Mouse (Mus musculus) megakaryocyte, embryonic 14.5 days (primary cell): ENCODE results near the gene Efcab3. TPM values are rescaled to one million over a fixed set of nuclear protein-coding genes. Genes with fewer than 3 reads are reported as not detected.

Experiments
- H3K27me3 ChIP-seq: replicated peaks from 2 replicates; pipeline ENCODE3; 2012; ENCODE audit warnings: inconsistent platforms
- H3K36me3 ChIP-seq: replicated peaks from 2 replicates; pipeline ENCODE3; 2012; ENCODE audit warnings: low read length, inconsistent platforms, mixed read lengths
- H3K4me1 ChIP-seq: 2 replicates; pipeline ENCODE4 v1.6.1; 2012; ENCODE audit warnings: inconsistent platforms
- H3K4me3 ChIP-seq: replicated peaks from 2 replicates; pipeline ENCODE3; 2012; ENCODE audit warnings: moderate library complexity, mild to moderate bottlenecking, inconsistent platforms
- H3K9me3 ChIP-seq: 2 replicates; pipeline ENCODE4 v1.6.1; 2012; ENCODE audit warnings: inconsistent platforms
- FLI1 ChIP-seq: IDR thresholded peaks from 2 replicates; pipeline ENCODE4 v1.6.1; 2012; ENCODE audit warnings: low read length, inconsistent platforms, mixed read lengths
- GATA1 ChIP-seq: IDR thresholded peaks from 3 replicates; pipeline ENCODE4 v1.6.1; 2012; ENCODE audit warnings: mixed read lengths, low read length, inconsistent platforms, borderline replicate concordance
- polyA plus RNA-seq: library from polyadenylated mRNA; stranded (reverse); fragments of >175 nt; gene quantifications from 2 replicates; pipeline ENCODE4 v1.2.3, GENCODE M21; 2012; ENCODE audit warnings: low replicate concordance; ENCODE audit not compliant: insufficient read depth

The Efcab3 gene
- polyA plus RNA-seq, 1 experiment, result not detected

DNA sequence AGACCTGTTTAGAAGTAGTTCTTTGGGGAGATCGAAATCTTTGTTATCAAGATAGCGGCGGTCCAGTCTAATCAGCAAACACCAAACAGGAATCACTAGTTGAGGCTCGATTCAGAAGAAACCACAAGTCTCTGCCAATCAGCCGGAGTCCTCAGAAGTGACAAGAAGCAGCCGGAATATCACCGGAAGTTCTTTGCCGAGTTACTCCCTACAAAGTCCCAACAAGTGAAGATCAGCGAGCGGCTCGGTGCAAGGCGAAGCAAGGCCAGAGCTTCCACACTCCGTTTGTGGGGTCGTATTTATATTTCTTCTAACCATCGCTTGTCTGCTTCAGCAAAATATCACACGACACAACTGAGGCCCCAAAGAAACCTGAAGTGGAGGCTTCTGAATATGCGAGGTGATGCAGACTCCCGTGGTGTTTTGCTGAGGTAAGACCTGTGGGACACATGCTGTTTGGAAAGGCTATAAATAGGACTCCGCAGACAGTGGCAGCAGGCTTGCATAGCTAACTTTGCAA, 93.4 kb downstream of the Efcab3 start:
- TF ChIP-seq GATA1, result no peak
- no peak overlapping the region for H3K4me3 ChIP-seq

DNA sequence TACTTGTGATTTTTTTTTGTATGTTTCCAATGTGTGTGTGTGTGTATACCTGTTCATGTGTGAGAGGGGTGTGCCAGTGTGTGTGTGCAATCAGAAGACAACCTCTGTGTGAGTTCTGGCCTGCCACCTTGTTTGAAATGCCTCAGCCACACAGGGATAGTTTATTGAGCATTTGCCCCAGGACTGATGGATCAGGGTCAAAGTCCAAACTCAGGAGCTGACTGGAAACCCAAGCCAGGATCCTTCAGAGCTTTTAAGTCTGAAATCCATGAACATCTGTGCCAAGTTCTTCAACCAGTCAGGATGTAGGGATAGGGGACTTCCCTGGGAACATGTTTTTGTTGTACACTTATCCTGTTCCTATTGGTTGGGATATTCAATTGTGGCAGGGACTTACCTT, 94.7 kb downstream of the Efcab3 start:
- no peak for TF ChIP-seq FLI1
- no peak for TF ChIP-seq GATA1
- H3K4me3 ChIP-seq, result no peak overlapping the region
- peaks cover 24% of the 10 kb centered on the region for H3K27me3 ChIP-seq
- H3K4me1 ChIP-seq, result peaks cover 12% of the 10 kb centered on the region
- H3K36me3 ChIP-seq, result no peaks in the 10 kb centered on the region
- peaks cover 7% of the 10 kb centered on the region for H3K9me3 ChIP-seq

More for the DNA sequence above, 93.4 kb downstream of the Efcab3 start:
- Histone ChIP-seq H3K4me1 (peaks cover 21% of the 10 kb centered on the region), H3K36me3 (no peaks in the 10 kb centered on the region), H3K27me3 (peaks cover 24% of the 10 kb centered on the region), H3K9me3 (no peaks in the 10 kb centered on the region)

DNA sequence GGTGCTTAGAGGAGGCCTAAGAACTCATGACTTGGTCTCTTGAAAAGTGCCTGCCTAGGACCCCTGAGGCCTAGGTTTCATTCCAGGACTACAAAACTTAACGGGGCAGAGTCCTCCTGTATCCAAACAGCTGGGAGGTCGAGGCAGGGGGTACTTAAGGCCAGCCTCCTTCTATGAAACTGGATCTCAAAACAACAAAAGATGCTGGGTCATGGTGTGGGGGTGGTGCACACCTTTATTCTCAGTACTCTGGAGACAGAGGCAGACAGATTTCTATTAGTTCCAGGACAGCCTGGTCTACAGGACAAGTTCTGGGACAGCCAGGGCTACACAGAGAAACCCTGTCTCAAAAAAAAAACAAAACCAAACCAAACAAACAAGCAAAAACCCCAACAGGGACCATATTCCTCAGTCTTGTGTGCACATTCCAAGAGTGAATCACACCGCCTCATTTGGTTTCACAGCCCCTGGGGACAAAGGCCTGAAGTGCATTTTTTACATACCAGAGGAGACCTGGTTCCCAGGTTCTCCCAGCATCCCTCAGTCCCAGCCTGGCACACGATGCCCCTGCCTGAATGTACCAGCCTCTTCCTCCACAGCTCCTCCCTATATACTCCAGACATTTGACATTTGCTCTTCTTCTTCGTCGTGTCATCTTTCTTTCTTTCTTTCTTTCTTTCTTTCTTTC, 96.4 kb downstream of the Efcab3 start:
- TF ChIP-seq GATA1 (no peak), FLI1 (no peak)
- H3K9me3 ChIP-seq, result peaks cover 18% of the 10 kb centered on the region
- H3K36me3 ChIP-seq, result no peaks in the 10 kb centered on the region
- H3K4me1 ChIP-seq, result no peaks in the 10 kb centered on the region
- H3K4me3 ChIP-seq, result no peak overlapping the region
- H3K27me3 ChIP-seq, result peaks cover 16% of the 10 kb centered on the region

DNA sequence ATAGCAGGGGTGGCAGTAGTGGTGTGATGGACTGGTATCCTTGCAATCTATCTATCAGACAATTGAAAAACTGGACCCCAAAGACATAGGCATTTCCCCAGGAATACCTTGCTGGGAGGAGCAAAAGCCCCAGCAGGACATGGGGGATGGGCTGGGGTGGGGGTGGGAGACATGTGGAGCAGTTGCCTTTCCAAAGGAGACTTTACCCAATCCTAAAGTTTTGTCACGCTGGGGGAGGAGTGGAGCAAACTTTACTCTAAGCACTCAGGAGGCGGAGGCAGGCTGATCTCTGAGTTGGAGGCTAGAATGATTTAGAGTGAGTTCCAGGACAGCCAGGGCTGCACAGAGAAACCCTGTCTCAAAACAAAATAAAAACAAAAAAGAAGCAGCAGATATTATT, 98.0 kb downstream of the Efcab3 start:
- Histone ChIP-seq H3K9me3 (peaks cover 34% of the 10 kb centered on the region), H3K27me3 (peaks cover 26% of the 10 kb centered on the region), H3K4me3 (no peak overlapping the region), H3K36me3 (no peaks in the 10 kb centered on the region), H3K4me1 (no peaks in the 10 kb centered on the region)
- TF ChIP-seq FLI1, result no peak
- TF ChIP-seq GATA1, result no peak

DNA sequence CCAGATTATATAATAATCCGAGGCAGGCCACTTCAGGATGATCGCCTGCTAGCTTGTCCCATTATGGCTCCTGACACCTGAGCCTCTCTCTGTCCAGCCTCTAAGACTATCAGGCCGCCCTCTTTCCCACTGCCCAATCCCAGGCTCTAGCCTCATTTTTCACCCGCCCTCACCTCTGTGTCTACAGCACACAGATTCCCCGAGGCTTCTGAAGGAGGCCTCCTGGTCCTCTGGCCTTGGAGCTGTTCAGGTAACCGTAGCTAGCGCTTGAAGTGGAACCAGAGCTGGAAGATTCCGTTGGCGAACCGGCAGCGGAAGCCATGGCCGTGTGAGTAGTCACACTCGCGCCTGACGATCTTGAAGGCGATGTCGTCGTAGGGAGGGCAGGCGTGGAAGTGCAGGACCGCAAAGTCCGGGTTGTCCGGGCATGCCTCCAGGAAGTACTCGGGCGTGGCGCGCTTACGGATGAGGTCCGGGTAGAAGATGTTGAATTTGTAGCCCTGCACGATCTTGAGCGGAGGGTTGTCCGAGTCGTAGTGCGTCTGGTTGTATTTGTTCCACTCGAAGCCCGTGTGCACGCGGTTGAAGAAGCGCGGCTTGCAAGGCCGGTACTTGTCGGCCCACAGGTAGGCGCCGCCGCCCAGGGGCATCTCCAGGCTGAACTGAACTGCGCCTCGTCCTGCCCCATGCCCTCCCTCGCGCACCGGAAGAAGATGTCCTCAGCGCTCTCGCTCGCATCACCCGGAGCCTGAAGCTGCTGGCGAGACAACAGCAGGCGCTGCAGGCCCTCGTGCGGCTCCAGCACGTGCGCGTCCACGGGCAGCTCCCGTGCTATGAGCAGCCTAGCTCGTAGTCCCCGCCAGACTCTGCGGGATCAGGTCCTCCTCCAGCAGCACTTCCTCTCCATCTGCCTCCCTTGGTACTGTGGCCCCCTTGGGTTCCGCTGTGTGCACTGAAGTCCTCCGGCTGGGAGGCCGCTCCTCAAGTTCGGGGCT, 101.4 kb downstream of the Efcab3 start:
- Histone ChIP-seq H3K27me3 (peaks cover 27% of the 10 kb centered on the region), H3K4me1 (no peaks in the 10 kb centered on the region), H3K9me3 (peaks cover 38% of the 10 kb centered on the region), H3K4me3 (peak overlapping the region; percentile 50), H3K36me3 (no peaks in the 10 kb centered on the region)
- no peak for TF ChIP-seq GATA1
- TF ChIP-seq FLI1, result no peak

- H3K9me3 ChIP-seq, result peaks cover 38% of the 10 kb centered on the region
- H3K27me3 ChIP-seq, result peaks cover 23% of the 10 kb centered on the region
- no peak overlapping the region for H3K4me3 ChIP-seq
- H3K36me3 ChIP-seq, result no peaks in the 10 kb centered on the region
- H3K4me1 ChIP-seq, result peaks cover 8% of the 10 kb centered on the region
- TF ChIP-seq GATA1 (no peak), FLI1 (no peak)
These were observed 103.4 kb downstream of the Efcab3 start for GRCm38 (mm10) chr11:105166780-105167179.

Other genes with a start within 250 kb of the Efcab3 start
- 2.8 and 3.7 TPM in 2 replicates for gene Mettl2, start 62.8 kb downstream of the Efcab3 start, polyA plus RNA-seq
- gene Gm10842, start 83.3 kb downstream of the Efcab3 start, polyA plus RNA-seq, result not detected in 2 replicates
- 4.4 and 5.8 TPM in 2 replicates for gene Tlk2, start 115.2 kb downstream of the Efcab3 start, polyA plus RNA-seq
- 0.81 and 0.97 TPM in 2 replicates for gene Mrc2, start 229.1 kb downstream of the Efcab3 start, polyA plus RNA-seq